Mouse (Mus musculus): ENCODE measurements around the gene Lats1.

The Lats1 gene

GRCm38 (mm10) chr10:7680731-7681301 lies at the start of gene Lats1, which contains the start of gene Pcmt1:
TSS of gene Lats1 (plus strand) at chr10:7681214.
TSS of gene Pcmt1 (minus strand) at chr10:7681136.
- peak; percentile 63 for DNase-seq (ENCODE audit: low read depth, low spot score)

GRCm38 (mm10) chr10:7640366-7640765 lies 40.6 kb upstream of the Lats1 start:
- no peak for DNase-seq (ENCODE audit: low read depth, low spot score)

GRCm38 (mm10) chr10:7645911-7646310 lies 35.1 kb upstream of the Lats1 start:
- DNase-seq (ENCODE audit: low read depth, low spot score) = peak; percentile 80

- no peak for DNase-seq (ENCODE audit: low read depth, low spot score)
These were observed 32.0 kb upstream of the Lats1 start for GRCm38 (mm10) chr10:7649059-7649458.

GRCm38 (mm10) chr10:7651057-7651456 lies 30.0 kb upstream of the Lats1 start:
- no peak for DNase-seq (ENCODE audit: low read depth, low spot score)

DNA sequence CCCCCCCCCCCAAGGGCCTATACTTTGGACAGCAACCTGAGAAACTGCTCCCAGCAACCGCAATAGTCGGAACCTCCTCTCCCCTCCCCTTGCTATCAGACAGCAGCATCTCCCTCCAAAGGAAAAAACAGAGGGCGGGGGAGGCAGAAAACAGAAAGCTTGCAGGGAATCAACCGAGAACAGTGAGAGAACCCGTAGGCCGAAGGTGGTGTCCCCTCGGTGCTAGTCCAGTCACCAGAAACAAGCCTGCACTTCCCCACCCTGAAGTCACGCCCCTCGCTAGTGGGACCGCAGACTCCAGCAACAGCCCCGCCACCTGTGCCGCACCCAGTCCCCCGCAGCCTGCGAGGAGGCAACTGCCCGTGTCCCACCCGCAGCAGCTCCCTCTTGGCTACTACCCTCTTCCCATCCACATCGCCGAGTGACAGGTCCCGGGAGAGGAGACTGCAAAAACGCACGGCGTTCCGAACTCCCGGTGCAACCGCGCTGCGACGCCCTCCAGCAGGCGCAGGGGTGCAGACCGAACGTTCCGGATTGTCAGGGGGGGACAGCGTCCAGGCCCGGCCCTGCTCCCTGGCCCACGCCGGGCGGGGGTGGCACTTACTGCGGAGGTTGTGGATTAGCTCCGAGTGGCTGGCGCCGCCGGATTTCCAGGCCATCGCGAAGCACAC lies 18.4 kb upstream of the Lats1 start:
- peak; percentile 89 for DNase-seq (ENCODE audit: low read depth, low spot score)

GRCm38 (mm10) chr10:7663159-7664026 lies 17.6 kb upstream of the Lats1 start:
- peak; percentile 88 for DNase-seq (ENCODE audit: low read depth, low spot score)

DNA sequence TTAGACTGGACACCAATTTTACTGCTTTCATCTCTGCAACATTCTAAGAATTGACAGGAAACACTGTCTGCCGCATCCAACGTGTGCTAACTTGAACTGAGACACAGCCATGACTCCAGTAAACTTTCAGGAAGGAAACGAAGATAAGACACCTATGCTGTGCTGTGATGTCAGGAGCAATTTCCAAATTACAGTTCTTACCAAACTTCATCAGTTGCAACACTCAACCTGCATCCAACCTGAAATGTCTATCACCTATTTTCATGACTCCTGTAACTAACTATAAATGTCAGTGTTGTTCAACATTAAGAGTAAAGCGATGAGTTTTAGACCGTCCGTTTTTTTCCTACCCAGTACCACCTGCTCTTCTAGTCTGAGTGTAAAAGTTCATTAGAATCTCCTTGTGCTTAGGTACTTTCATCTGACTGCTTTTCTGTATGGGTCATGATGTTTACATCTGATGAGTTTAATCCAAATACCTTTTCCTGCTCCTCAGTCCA lies 16.9 kb upstream of the Lats1 start:
- no peak for DNase-seq (ENCODE audit: low read depth, low spot score)

GRCm38 (mm10) chr10:7664889-7665288 lies 16.1 kb upstream of the Lats1 start:
- no peak for DNase-seq (ENCODE audit: low read depth, low spot score)

DNA sequence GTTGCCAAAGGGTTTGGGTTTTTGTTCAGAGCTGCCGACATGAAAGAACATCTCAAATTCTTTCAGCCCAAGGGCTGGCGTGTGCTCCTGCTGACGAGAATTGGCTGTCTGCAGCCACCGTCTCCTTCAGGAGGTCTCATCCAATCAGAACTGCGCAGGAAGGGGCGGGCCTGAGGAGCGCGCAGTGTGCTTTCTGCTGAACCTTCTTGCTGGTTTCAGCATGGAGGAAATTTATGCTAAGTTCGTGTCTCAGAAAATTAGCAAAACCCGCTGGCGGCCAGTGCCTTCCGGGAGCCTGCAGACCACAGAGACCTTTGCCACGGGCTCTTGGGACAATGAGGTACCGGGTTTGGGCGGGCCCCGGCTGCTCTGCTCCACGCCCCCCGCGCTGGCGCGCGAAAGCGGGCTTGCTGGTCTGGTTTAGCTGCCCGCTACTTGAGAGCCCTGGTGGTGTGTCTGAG lies 13.6 kb upstream of the Lats1 start, which contains the start of gene Nup43:
TSS of gene Nup43 (plus strand) at position 162 of the 461 bp plus-strand sequence.
- DNase-seq (ENCODE audit: low read depth, low spot score) = peak; percentile 96

GRCm38 (mm10) chr10:7673673-7674072 lies 7.3 kb upstream of the Lats1 start:
- DNase-seq (ENCODE audit: low read depth, low spot score) = peak; percentile 77

GRCm38 (mm10) chr10:7681343-7682025 lies 470 bp downstream of the Lats1 start:
- peak; percentile 83 for DNase-seq (ENCODE audit: low read depth, low spot score)

GRCm38 (mm10) chr10:7682249-7682648 lies 1.2 kb downstream of the Lats1 start:
- no peak for DNase-seq (ENCODE audit: low read depth, low spot score)

DNA sequence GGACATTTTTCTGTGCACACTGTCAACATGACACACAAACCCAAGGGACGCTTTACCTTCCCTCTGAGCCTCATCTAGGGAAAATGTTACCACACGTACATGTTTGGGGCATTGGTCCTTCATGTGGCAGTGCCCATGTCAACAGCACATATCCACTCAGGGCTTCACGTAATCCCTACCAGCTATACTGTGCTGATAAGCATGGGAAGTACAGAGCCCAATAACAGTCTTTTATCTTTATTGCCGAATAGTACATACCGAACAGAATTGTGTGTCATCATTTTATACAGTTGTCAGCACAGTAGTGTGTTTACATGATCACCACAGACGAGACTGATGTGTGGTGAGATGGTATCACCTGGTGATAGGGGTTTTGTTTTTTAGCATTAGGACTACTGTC lies 5.9 kb downstream of the Lats1 start:
- DNase-seq (ENCODE audit: low read depth, low spot score) = no peak

GRCm38 (mm10) chr10:7695286-7695685 lies 14.3 kb downstream of the Lats1 start:
- DNase-seq (ENCODE audit: low read depth, low spot score) = peak; percentile 65

GRCm38 (mm10) chr10:7700120-7700519 lies 19.1 kb downstream of the Lats1 start:
- DNase-seq (ENCODE audit: low read depth, low spot score) = peak; percentile 16

DNA sequence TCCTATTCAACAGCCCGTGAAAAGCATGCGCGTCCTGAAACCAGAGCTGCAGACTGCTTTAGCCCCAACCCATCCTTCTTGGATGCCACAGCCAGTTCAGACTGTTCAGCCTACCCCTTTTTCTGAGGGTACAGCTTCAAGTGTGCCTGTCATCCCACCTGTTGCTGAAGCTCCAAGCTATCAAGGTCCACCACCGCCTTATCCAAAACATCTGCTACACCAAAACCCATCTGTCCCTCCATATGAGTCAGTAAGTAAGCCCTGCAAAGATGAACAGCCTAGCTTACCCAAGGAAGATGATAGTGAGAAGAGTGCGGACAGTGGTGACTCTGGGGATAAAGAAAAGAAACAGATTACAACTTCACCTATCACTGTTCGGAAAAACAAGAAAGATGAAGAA lies 21.6 kb downstream of the Lats1 start:
- DNase-seq (ENCODE audit: low read depth, low spot score) = no peak

DNA sequence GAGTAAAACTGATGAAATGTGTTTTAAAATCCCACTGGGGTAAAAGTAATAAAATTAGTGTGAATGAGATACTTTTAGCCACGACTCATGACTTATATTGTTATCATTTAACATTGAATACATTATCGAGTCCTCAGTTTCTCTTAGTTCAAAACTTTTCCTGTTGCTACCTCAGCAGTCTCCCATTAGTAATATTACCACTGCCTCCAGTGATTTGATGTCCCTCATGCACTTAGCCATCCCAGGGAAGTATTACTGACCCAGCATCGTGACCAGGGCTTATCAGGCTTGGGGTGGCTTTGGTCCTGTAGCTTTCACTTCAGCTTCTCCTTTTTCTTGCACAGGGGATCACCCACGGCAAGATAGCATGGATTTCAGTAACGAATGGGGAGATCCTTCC lies 29.1 kb downstream of the Lats1 start:
- no peak for DNase-seq (ENCODE audit: low read depth, low spot score)

GRCm38 (mm10) chr10:7712506-7712905 lies 31.5 kb downstream of the Lats1 start:
- no peak for DNase-seq (ENCODE audit: low read depth, low spot score)

GRCm38 (mm10) chr10:7715056-7715455 lies 34.0 kb downstream of the Lats1 start:
- peak; percentile 63 for DNase-seq (ENCODE audit: low read depth, low spot score)

GRCm38 (mm10) chr10:7725751-7726500 lies 44.9 kb downstream of the Lats1 start, which contains the start of gene Katna1:
TSS of gene Katna1 (plus strand) at chr10:7726000.
- DNase-seq (ENCODE audit: low read depth, low spot score) = peak; percentile 96

All from R1 (cell line).